Mouse (Mus musculus) embryonic facial prominence, embryonic 14.5 days (tissue): Measurements from ENCODE around the gene Clp1. TPM values are rescaled to one million over a fixed set of nuclear protein-coding genes. Genes with fewer than 3 reads are reported as not detected.

Experiments
- ATAC-seq: fragments of 200-750 bp; cut with Nextera tagmentation; 2 replicates; pipeline ENCODE4 v1.8.0; 2017; ENCODE audit warnings: low read depth, moderate number of reproducible peaks, moderate TSS enrichment
- DNase-seq: peaks from one replicate; pipeline ENCODE4 v3.0.0-alpha.2; 2015; ENCODE audit warnings: low spot score
- H3K27ac ChIP-seq: fragments of 300-500 bp; sonication (generic); replicated peaks from 2 replicates; pipeline ENCODE4 v1.5.1; 2014; ENCODE audit warnings: low read depth, mild to moderate bottlenecking, low read length, moderate library complexity
- H3K27me3 ChIP-seq: fragments of 300-500 bp; sonication (generic); replicated peaks from 2 replicates; pipeline ENCODE4 v1.6.1; 2014; ENCODE audit warnings: low read length; ENCODE audit not compliant: control insufficient read depth, insufficient read depth
- H3K36me3 ChIP-seq: fragments of 300-500 bp; sonication (generic); 2 replicates; pipeline ENCODE4 v1.6.1; 2014; ENCODE audit warnings: low read length, mixed read lengths; ENCODE audit not compliant: control insufficient read depth, insufficient read depth
- H3K4me1 ChIP-seq: fragments of 300-500 bp; sonication (generic); 2 replicates; pipeline ENCODE4 v1.6.1; 2014; ENCODE audit warnings: antibody characterized with exemption, low read length; ENCODE audit not compliant: control insufficient read depth, insufficient read depth
- H3K4me2 ChIP-seq: fragments of 300-500 bp; sonication (generic); 2 replicates; pipeline ENCODE4 v1.6.1; 2014; ENCODE audit warnings: low read depth, mild to moderate bottlenecking, low read length, moderate library complexity, mixed read lengths
- H3K4me3 ChIP-seq: fragments of 300-500 bp; sonication (generic); 2 replicates; pipeline ENCODE4 v1.5.1; 2014; ENCODE audit warnings: low read depth, mild to moderate bottlenecking, low read length
- H3K9ac ChIP-seq: fragments of 300-500 bp; sonication (generic); 2 replicates; pipeline ENCODE4 v1.6.1; 2014; ENCODE audit warnings: low read depth, mild to moderate bottlenecking, low read length, moderate library complexity, mixed read lengths
- H3K9me3 ChIP-seq: fragments of 300-500 bp; sonication (generic); 2 replicates; pipeline ENCODE4 v1.6.1; 2016; ENCODE audit warnings: low read length; ENCODE audit not compliant: control insufficient read depth
- WGBS: fragments of 180-500 bp; shearing (Covaris S2); extraction: QIAGEN DNeasy Blood & Tissue Kit; methylation state at CpG from one replicate; pipeline ENCODE4 v1.1.7; 2014; 5-methylcytosine and 5-hydroxymethylcytosine counted together
- microRNA counts: library from miRNA; unstranded; fragments of <30 nt; microRNA quantifications from one replicate; lab custom pipeline; 2017
- microRNA-seq: library from miRNA; unstranded; fragments of <30 nt; microRNA quantifications from one replicate; pipeline ENCODE4, GENCODE M21; 2016; ENCODE audit warnings: borderline number of aligned reads
- polyA plus RNA-seq: library from polyadenylated mRNA; unstranded; fragments of >200 nt; fragmentation: Nextera tagmentation; extraction: Ambion mirVana; gene quantifications from 2 replicates; pipeline ENCODE4 v1.2.1, GENCODE M21; 2014

Clp1 gene
- polyA plus RNA-seq, 1 experiment from 2014 or later: 22.6 TPM

- Histone ChIP-seq H3K4me3 (no peak overlapping the region), H3K9me3 (no peaks in the 10 kb centered on the region), H3K4me2 (no peak overlapping the region), H3K4me1 (no peaks in the 10 kb centered on the region), H3K27ac (no peak overlapping the region), H3K36me3 (peaks cover 42% of the 10 kb centered on the region), H3K27me3 (no peaks in the 10 kb centered on the region), H3K9ac (no peak overlapping the region)
- DNase-seq (no peak), ATAC-seq (no peak)
- WGBS: 80% methylated on average over 6 of the region's 6 CpGs
Measured at GRCm38 (mm10) chr2:84682605-84683183, 44.5 kb downstream of the Clp1 start.

GRCm38 (mm10) chr2:84679016-84679415 lies 48.1 kb downstream of the Clp1 start, which contains the start of gene Tmx2:
Tmx2 (minus strand) TSS chr2:84679140.
- no peak for DNase-seq
- Histone ChIP-seq H3K27me3 (no peaks in the 10 kb centered on the region), H3K9ac (peak within 1 kb of the TSS; percentile 78), H3K4me2 (peak within 1 kb of the TSS; percentile 68), H3K27ac (peak within 1 kb of the TSS; percentile 31; the same call in 1 of the 2 replicates), H3K4me3 (peak within 1 kb of the TSS; percentile 80), H3K36me3 (peaks cover 23% of the 10 kb centered on the region), H3K9me3 (no peaks in the 10 kb centered on the region), H3K4me1 (peaks cover 8% of the 10 kb centered on the region)
- 20% methylated on average over 8 of the region's 8 CpGs for WGBS
- ATAC-seq: no peak

- peak within 1 kb of the TSS; percentile 77 for H3K4me2 ChIP-seq
- peaks cover 8% of the 10 kb centered on the region for H3K4me1 ChIP-seq
- WGBS: under 1% methylated on average over 43 of the region's 44 CpGs
- H3K9me3 ChIP-seq: no peaks in the 10 kb centered on the region
- H3K9ac ChIP-seq: peak within 1 kb of the TSS; percentile 78
- H3K4me3 ChIP-seq: peak within 1 kb of the TSS; percentile 80
- H3K36me3 ChIP-seq: peaks cover 26% of the 10 kb centered on the region
- H3K27me3 ChIP-seq: no peaks in the 10 kb centered on the region
- DNase-seq: peak; percentile 100
- ATAC-seq: peak; percentile 100
- peak within 1 kb of the TSS; percentile 31; the same call in 1 of the 2 replicates for H3K27ac ChIP-seq
Measured at GRCm38 (mm10) chr2:84677968-84678880, 48.9 kb downstream of the Clp1 start, which contains the start of the genes Gm28635 and Med19. Gm28635 (minus strand) TSS chr2:84678041. Med19 (plus strand) TSS chr2:84678402.

GRCm38 (mm10) chr2:84677270-84677967 lies 49.7 kb downstream of the Clp1 start:
- H3K9me3 ChIP-seq: no peaks in the 10 kb centered on the region
- H3K4me1 ChIP-seq: peaks cover 8% of the 10 kb centered on the region
- H3K27ac ChIP-seq: no peak overlapping the region
- H3K4me2 ChIP-seq: peak overlapping the region; percentile 77
- H3K36me3 ChIP-seq: peaks cover 34% of the 10 kb centered on the region
- 11% methylated on average over 22 of the region's 22 CpGs for WGBS
- H3K9ac ChIP-seq: peak overlapping the region; percentile 60
- peak overlapping the region; percentile 80 for H3K4me3 ChIP-seq
- no peaks in the 10 kb centered on the region for H3K27me3 ChIP-seq
- ATAC-seq (peak; percentile 56), DNase-seq (peak; percentile 33)

MicroRNAs within 50 kb of the gene (microRNA counts, 519-probe panel; counts per million panel counts)
- microRNA mmu-miR-130a (lab: Ali Mortazavi, UCI): 4,451 counts per million, percentile 97 among the panel's probes with 10 or more counts

Small RNAs within 50 kb of the gene (microRNA-seq; reads per million reads assigned to microRNA genes)
- 25,905 reads per million, percentile 97 among the genes with 10 or more reads in this experiment for gene Mir130a

Other genes with a start within 250 kb of the Clp1 start
- gene Ctnnd1, start 76.6 kb downstream of the Clp1 start, polyA plus RNA-seq: 48.9 and 49.0 TPM in 2 replicates
- gene Btbd18, start 68.3 kb downstream of the Clp1 start, polyA plus RNA-seq: 0.14 TPM in 1 of 2 replicates, not detected in the other
- gene Selenoh, start 56.6 kb downstream of the Clp1 start, polyA plus RNA-seq: 237 and 272 TPM in 2 replicates
- gene Gm28635, start 49.3 kb downstream of the Clp1 start, polyA plus RNA-seq: not detected in 2 replicates
- 28.4 and 28.8 TPM in 2 replicates for gene Med19, start 48.9 kb downstream of the Clp1 start, polyA plus RNA-seq
- 99.0 and 103 TPM in 2 replicates for gene Tmx2, start 48.2 kb downstream of the Clp1 start, polyA plus RNA-seq
- gene Zdhhc5, start 12.2 kb downstream of the Clp1 start, polyA plus RNA-seq: 31.4 and 31.6 TPM in 2 replicates
- gene Ypel4, start 6.7 kb upstream of the Clp1 start, polyA plus RNA-seq: 5.5 and 6.5 TPM in 2 replicates
- 3.9 and 4.0 TPM in 2 replicates for gene Gm19426, start 16.3 kb upstream of the Clp1 start, polyA plus RNA-seq
- 63.0 and 64.7 TPM in 2 replicates for gene Serping1, start 48.1 kb upstream of the Clp1 start, polyA plus RNA-seq
- 44.5 and 48.2 TPM in 2 replicates for gene Ube2l6, start 71.5 kb upstream of the Clp1 start, polyA plus RNA-seq
- 0.48 and 1.6 TPM in 2 replicates for gene Smtnl1, start 95.3 kb upstream of the Clp1 start, polyA plus RNA-seq
- gene Timm10, start 99.6 kb upstream of the Clp1 start, polyA plus RNA-seq: 55.5 and 55.7 TPM in 2 replicates
- gene Slc43a1, start 111.5 kb upstream of the Clp1 start, polyA plus RNA-seq: 14.3 and 17.0 TPM in 2 replicates
- 2.5 and 3.4 TPM in 2 replicates for gene Rtn4rl2, start 159.4 kb upstream of the Clp1 start, polyA plus RNA-seq
- 36.6 and 38.8 TPM in 2 replicates for gene Slc43a3, start 209.2 kb upstream of the Clp1 start, polyA plus RNA-seq